Mouse (Mus musculus) myocyte (in vitro differentiated cells): Measurements from ENCODE around the gene Tmem108. TPM values are rescaled to one million over a fixed set of nuclear protein-coding genes. Genes with fewer than 3 reads are reported as not detected.

Source experiments
- H3K27me3 ChIP-seq: one replicate; pipeline ENCODE4 v1.6.1; 2011; ENCODE audit not compliant: control insufficient read depth, insufficient read depth, insufficient read length
- H3K36me3 ChIP-seq: one replicate; pipeline ENCODE4 v1.6.1; 2011; ENCODE audit not compliant: control insufficient read depth, insufficient read depth
- H3K4me2 ChIP-seq: one replicate; pipeline ENCODE4 v1.6.1; 2011; ENCODE audit warnings: low read depth, control low read depth
- H3K4me3 ChIP-seq: one replicate; pipeline ENCODE4 v1.5.1; 2011; ENCODE audit warnings: mild to moderate bottlenecking, control low read depth, moderate library complexity
- H3K79me2 ChIP-seq: one replicate; pipeline ENCODE4 v1.6.1; 2011; ENCODE audit not compliant: control insufficient read depth, insufficient read depth
- H3ac ChIP-seq: one replicate; pipeline ENCODE4 v1.6.1; 2011; ENCODE audit not compliant: control insufficient read depth, insufficient read length
- CEBPB ChIP-seq: IDR thresholded peaks from 2 replicates; pipeline ENCODE4 v1.6.1; 2011; ENCODE audit warnings: mild to moderate bottlenecking, moderate library complexity; ENCODE audit not compliant: poor library complexity, insufficient read depth, severe bottlenecking
- E2F4 ChIP-seq: IDR thresholded peaks from one replicate; pipeline ENCODE4 v1.6.1; 2011; ENCODE audit warnings: mild to moderate bottlenecking, control low read depth, moderate library complexity; ENCODE audit not compliant: insufficient read depth
- MAX ChIP-seq: IDR thresholded peaks from one replicate; pipeline ENCODE4 v1.6.1; 2011; ENCODE audit warnings: low read depth, mild to moderate bottlenecking, control low read depth
- MYOD1 ChIP-seq, 3 experiments: IDR thresholded peaks; one replicate each; pipeline ENCODE4 v1.6.1; 2011; ENCODE audit warnings: control low read depth in 2 of 3, low read depth in 2 of 3, mild to moderate bottlenecking in 2 of 3, moderate library complexity in 1 of 3; ENCODE audit not compliant: insufficient read length in 2 of 3, control insufficient read depth in 1 of 3
- MYOG ChIP-seq, 3 experiments: IDR thresholded peaks; one replicate each; pipeline ENCODE4 v1.6.1; 2011; ENCODE audit warnings: control low read depth in 2 of 3, low read depth in 2 of 3, mild to moderate bottlenecking in 2 of 3; ENCODE audit not compliant: insufficient read length in 2 of 3, control insufficient read depth in 1 of 3, insufficient read depth in 1 of 3
- POLR2A ChIP-seq: IDR thresholded peaks from one replicate; pipeline ENCODE4 v1.6.1; 2011; ENCODE audit warnings: low read depth, mild to moderate bottlenecking, control low read depth, moderate library complexity; ENCODE audit not compliant: insufficient read length
- POLR2AphosphoS2 ChIP-seq: IDR thresholded peaks from one replicate; pipeline ENCODE4 v1.6.1; 2011; ENCODE audit warnings: low read depth, control low read depth; ENCODE audit not compliant: insufficient read length
- REST ChIP-seq: IDR thresholded peaks from one replicate; pipeline ENCODE4 v1.6.1; 2011; ENCODE audit warnings: mild to moderate bottlenecking, control low read depth, moderate library complexity; ENCODE audit not compliant: insufficient read depth, insufficient read length
- SRF ChIP-seq: IDR thresholded peaks from one replicate; pipeline ENCODE4 v1.6.1; 2011; ENCODE audit warnings: low read depth; ENCODE audit not compliant: control insufficient read depth, insufficient read length
- TCF12 ChIP-seq: IDR thresholded peaks from one replicate; pipeline ENCODE4 v1.6.1; 2011; ENCODE audit warnings: mild to moderate bottlenecking, control low read depth; ENCODE audit not compliant: poor library complexity, insufficient read depth, severe bottlenecking
- TCF3 ChIP-seq: IDR thresholded peaks from one replicate; pipeline ENCODE4 v1.6.1; 2011; ENCODE audit warnings: low read depth, control low read depth; ENCODE audit not compliant: insufficient read length
- USF1 ChIP-seq: IDR thresholded peaks from one replicate; pipeline ENCODE4 v1.6.1; 2011; ENCODE audit warnings: low read depth, mild to moderate bottlenecking, control low read depth, moderate library complexity
- polyA plus RNA-seq: library from polyadenylated mRNA; unstranded; fragments of >200 nt; fragmentation: generic; extraction: Trizol; gene quantifications from one replicate; pipeline ENCODE4 v1.2.1, GENCODE M21; 2012; ENCODE audit warnings: missing spikeins

Gene Tmem108
- polyA plus RNA-seq, 1 experiment, result not detected

DNA sequence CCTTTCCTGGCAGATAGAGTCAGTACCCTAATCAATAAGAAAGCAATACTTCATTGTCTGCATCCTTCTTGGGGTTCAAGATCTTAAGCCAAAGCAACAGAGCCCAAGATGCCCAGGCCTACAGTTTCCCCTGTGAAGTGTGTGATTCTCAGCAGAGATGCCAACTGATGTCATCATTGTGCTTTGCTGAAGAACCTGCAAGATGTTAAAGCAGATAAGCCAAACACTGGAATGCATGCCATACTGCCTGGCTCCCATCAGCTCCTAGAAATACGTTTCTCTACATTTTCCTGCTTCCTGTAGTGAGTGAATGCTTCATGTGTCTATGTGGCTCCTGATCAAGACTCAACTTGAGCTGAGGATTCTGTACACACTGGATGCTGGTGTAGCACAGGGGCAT, 122.2 kb downstream of the Tmem108 start:
- TF ChIP-seq POLR2A, result no peak
- no peak for TF ChIP-seq USF1
- no peak for TF ChIP-seq TCF12
- no peak for TF ChIP-seq MAX
- TF ChIP-seq SRF, result no peak
- Histone ChIP-seq H3ac (no peak overlapping the region), H3K36me3 (no peaks in the 10 kb centered on the region), H3K79me2 (no peaks in the 10 kb centered on the region), H3K4me2 (no peak overlapping the region), H3K4me3 (no peak overlapping the region), H3K27me3 (no peaks in the 10 kb centered on the region)

DNA sequence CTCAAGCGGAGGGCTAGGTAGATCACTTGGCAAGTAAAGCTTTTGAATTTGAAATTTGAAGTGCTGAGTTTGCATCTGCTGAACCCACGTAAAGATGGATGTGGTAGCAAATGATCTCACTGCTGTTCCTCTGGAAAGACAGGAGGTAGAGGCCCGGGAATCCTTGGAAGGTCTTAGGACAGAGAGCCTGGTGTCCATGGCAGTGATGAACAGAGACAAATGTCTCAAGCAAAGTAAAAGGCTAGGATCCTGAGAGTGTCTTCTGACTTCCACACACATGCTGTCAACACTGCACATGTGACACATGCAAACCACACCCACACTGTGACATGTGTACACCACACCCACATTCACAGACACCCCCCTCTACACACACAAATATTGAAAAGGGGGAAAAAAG, 124.2 kb downstream of the Tmem108 start:
- no peak for TF ChIP-seq MYOD1 (IDR thresholded peaks at IDR 0.05; ENCODE audit: control insufficient read depth in 1 of 3, insufficient read length in 2 of 3, low read depth in 2 of 3)
- no peak for TF ChIP-seq POLR2A
- TF ChIP-seq E2F4, result no peak
- TF ChIP-seq REST, result no peak
- no peak for TF ChIP-seq USF1
- no peak for TF ChIP-seq TCF3
- TF ChIP-seq TCF12, result no peak
- TF ChIP-seq CEBPB, result no peak
- TF ChIP-seq MAX, result no peak
- TF ChIP-seq SRF, result no peak
- Histone ChIP-seq H3K4me2 (no peak overlapping the region), H3ac (no peak overlapping the region), H3K79me2 (no peaks in the 10 kb centered on the region), H3K36me3 (no peaks in the 10 kb centered on the region), H3K27me3 (no peaks in the 10 kb centered on the region), H3K4me3 (no peak overlapping the region)

DNA sequence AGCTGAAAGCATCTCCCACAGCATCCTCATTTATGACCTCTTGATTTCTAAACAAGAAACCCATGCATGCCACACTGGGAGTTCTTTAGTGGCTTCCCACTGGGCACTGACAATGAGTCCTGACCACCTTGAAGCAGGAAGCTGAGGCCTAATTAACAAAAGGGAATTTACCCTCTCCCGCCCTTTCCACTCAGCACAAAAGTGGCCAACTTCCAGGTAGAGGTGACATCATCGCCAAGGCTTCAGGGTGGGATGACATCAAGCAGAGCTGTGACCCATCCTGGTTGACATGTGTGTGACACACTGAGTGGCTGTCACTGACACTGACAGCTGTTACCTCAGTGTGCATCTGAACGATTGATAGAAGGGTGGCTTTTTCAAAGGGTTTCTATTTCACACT, 124.8 kb downstream of the Tmem108 start:
- Histone ChIP-seq H3ac (no peak overlapping the region), H3K4me2 (no peak overlapping the region), H3K4me3 (no peak overlapping the region), H3K36me3 (no peaks in the 10 kb centered on the region), H3K79me2 (no peaks in the 10 kb centered on the region), H3K27me3 (no peaks in the 10 kb centered on the region)
- TF ChIP-seq TCF12, result no peak

DNA sequence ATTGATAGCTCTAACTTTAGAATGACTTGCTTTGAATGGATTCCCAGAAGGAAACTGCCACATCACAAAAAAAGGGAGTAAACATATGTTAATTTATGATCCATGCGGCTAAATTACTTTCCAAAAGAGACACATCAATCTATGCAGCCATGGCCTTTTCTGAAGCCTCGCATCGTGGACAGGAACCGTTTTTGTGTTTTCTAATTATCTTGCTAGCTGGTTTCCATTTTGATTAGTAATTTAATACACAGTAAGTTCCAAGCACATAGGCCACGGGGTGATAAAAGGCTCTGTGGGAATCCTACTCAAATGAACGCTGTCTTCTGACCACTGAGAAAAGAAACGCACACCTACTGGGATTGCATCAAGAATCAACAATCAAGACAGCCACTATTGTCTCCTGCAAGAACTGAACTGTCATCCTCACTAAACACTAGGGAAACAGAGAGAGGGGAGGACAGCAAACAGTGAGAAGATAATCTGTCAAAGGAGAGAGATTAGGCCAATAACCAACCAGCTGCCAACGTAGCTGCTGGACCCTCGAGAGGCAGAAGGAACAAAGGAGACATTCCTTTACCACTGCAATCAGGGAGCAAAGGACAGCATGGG, 132.7 kb downstream of the Tmem108 start:
- Histone ChIP-seq H3K79me2 (no peaks in the 10 kb centered on the region), H3K36me3 (no peaks in the 10 kb centered on the region), H3K4me2 (no peak overlapping the region), H3K4me3 (no peak overlapping the region), H3K27me3 (peaks cover 5% of the 10 kb centered on the region), H3ac (no peak overlapping the region)
- no peak for TF ChIP-seq MYOD1 (IDR thresholded peaks at IDR 0.05; ENCODE audit: control insufficient read depth in 1 of 3, insufficient read length in 2 of 3, low read depth in 2 of 3)

DNA sequence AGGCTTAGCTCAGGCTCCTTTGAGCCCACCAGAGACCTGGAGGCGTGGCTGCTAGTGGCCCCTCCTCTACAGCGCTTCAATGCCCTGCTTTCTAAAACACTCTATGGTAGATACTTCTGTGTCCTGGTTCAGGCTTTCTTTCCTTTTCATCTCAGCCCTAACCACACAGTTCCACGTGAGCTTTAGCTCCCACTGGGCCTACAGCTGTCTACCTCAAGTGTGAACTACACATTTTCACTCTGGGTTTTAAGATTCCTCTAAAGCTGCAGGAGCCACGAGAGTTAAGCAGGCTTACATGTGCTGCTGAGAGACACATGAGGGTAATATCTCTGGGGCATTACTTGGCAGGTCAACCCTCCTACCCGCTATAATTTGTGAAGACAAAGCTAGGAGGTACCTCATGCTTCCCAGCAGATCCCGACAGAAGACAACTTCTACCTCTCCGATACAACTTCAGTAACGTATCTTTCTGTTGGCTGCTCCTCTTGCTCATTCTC, 134.2 kb downstream of the Tmem108 start:
- TF ChIP-seq SRF (no peak), POLR2AphosphoS2 (no peak), USF1 (no peak), MYOD1 (IDR thresholded peaks at IDR 0.05; ENCODE audit: control insufficient read depth in 1 of 3, insufficient read length in 2 of 3, low read depth in 2 of 3) (no peak), TCF12 (no peak), CEBPB (no peak), MYOG (IDR thresholded peaks at IDR 0.05; ENCODE audit: control insufficient read depth in 1 of 3, insufficient read depth in 1 of 3, insufficient read length in 2 of 3, low read depth in 2 of 3) (no peak), REST (no peak), TCF3 (no peak), POLR2A (no peak), E2F4 (no peak), MAX (no peak)
- H3K36me3 ChIP-seq, result no peaks in the 10 kb centered on the region
- no peak overlapping the region for H3K4me2 ChIP-seq

DNA sequence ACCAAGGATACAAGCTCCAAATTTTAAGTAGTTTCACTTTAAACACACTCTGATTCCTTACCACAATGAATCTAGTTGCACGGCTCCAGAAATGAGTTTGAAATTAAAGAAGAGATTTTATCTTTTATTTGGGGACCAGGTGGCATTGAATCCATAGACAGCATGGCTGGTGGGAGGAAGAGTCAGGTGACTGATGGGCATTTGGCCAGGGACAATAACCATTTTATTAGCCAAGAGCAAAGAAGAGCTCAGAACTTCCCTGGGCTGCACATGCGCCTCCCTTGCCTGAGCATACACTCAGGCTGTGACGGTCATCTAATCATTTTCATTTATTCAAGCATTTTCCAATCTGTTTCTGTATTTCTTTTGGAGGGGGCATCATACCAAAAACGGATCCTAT, 135.5 kb downstream of the Tmem108 start:
- peaks cover 5% of the 10 kb centered on the region for H3K27me3 ChIP-seq
- TF ChIP-seq POLR2A (no peak), REST (no peak), CEBPB (no peak), E2F4 (no peak), POLR2AphosphoS2 (no peak), MYOG (IDR thresholded peaks at IDR 0.05; ENCODE audit: control insufficient read depth in 1 of 3, insufficient read depth in 1 of 3, insufficient read length in 2 of 3, low read depth in 2 of 3) (no peak), TCF3 (no peak), USF1 (no peak), MYOD1 (IDR thresholded peaks at IDR 0.05; ENCODE audit: control insufficient read depth in 1 of 3, insufficient read length in 2 of 3, low read depth in 2 of 3) (no peak), TCF12 (no peak)
- no peaks in the 10 kb centered on the region for H3K36me3 ChIP-seq
- no peak overlapping the region for H3K4me3 ChIP-seq
- no peak overlapping the region for H3K4me2 ChIP-seq
- no peaks in the 10 kb centered on the region for H3K79me2 ChIP-seq
- H3ac ChIP-seq, result no peak overlapping the region

More for the DNA sequence above, 134.2 kb downstream of the Tmem108 start:
- H3K4me3 ChIP-seq, result no peak overlapping the region
- no peaks in the 10 kb centered on the region for H3K79me2 ChIP-seq
- H3K27me3 ChIP-seq, result peaks cover 5% of the 10 kb centered on the region
- H3ac ChIP-seq, result no peak overlapping the region
